ENCODE assay signal across 20 mouse cellular contexts in genomic region chr12:36093081-36093670, GRCm38 (mm10). TPM values are rescaled to one million over a fixed set of nuclear protein-coding genes. Genes with fewer than 3 reads are reported as not detected.
A peak's percentile ranks its signal among the peaks of the same experiment; 100 is the strongest.
DNase-seq lines count a peak whose midpoint lies in the region; ATAC-seq and TF ChIP-seq lines count a peak whose summit lies in the region.
"Had no signal": no experiment of that assay in that cellular context is flagged by ENCODE, and none has a peak within 500 bp of the region (broad histone marks: within the 10 kb centered on the region; RNA-seq: fewer than 3 reads in every experiment).

No protein-coding gene starts in this region.

- no peaks in the 10 kb centered on the region for H3K4me1 ChIP-seq in hindbrain, embryonic 16.5 days (ENCODE audit: control insufficient read depth, insufficient read depth, low read depth, low read length)
- H3K4me1 ChIP-seq in hindbrain, embryonic 13.5 days (replicated peaks): no peaks in the 10 kb centered on the region
- H3K4me1 ChIP-seq in midbrain, embryonic 15.5 days: no peaks in the 10 kb centered on the region
- no peaks in the 10 kb centered on the region for H3K4me1 ChIP-seq in midbrain, embryonic 10.5 days
- no peaks in the 10 kb centered on the region for H3K4me1 ChIP-seq in intestine, postnatal 0 days (replicated peaks; ENCODE audit: control insufficient read depth, insufficient read depth, low read length)
- H3K4me1 ChIP-seq: embryonic facial prominence, embryonic 12.5 days had no signal

- ATAC-seq in hindbrain, embryonic 16.5 days: 0 out of 2 replicates have a peak, but pooled peaks have one; percentile 7
- no peak for ATAC-seq in hindbrain, embryonic 13.5 days (ENCODE audit: low FRiP score)
- 0 out of 2 replicates have a peak, but pooled peaks have one; percentile 15 for ATAC-seq in midbrain, embryonic 15.5 days (replicated peaks)
- ATAC-seq in intestine, postnatal 0 days: no peak
- ATAC-seq: CD4-positive, CD25-positive, alpha-beta regulatory T cell, adult 4 months had no signal

- no peaks in the 10 kb centered on the region for H3K9me3 ChIP-seq in hindbrain, embryonic 16.5 days (ENCODE audit: control insufficient read depth, low read length)
- no peaks in the 10 kb centered on the region for H3K9me3 ChIP-seq in hindbrain, embryonic 13.5 days
- no peaks in the 10 kb centered on the region for H3K9me3 ChIP-seq in midbrain, embryonic 15.5 days
- no peaks in the 10 kb centered on the region for H3K9me3 ChIP-seq in midbrain, embryonic 10.5 days (replicated peaks)
- no peaks in the 10 kb centered on the region for H3K9me3 ChIP-seq in intestine, postnatal 0 days (ENCODE audit: control insufficient read depth)
- H3K9me3 ChIP-seq: embryonic facial prominence, embryonic 12.5 days; G1E; heart, embryonic 12.5 days had no signal

- DNase-seq in midbrain, embryonic 10.5 days (ENCODE audit: low spot score): no peak
- peak; percentile 80 for DNase-seq in brain, adult 2 months (ENCODE audit: low read depth, low spot score)
- DNase-seq in retina, postnatal 7 days (ENCODE audit: low read depth, low spot score): peak; percentile 53
- no peak for DNase-seq in cerebellum, postnatal 10 days
- DNase-seq: adrenal gland, adult 2 months; cerebellum, adult 11-12 months; heart, postnatal 36 days; kidney, adult 8-10 months; kidney, postnatal 4 days; lung, adult 18-20 months; lung, postnatal 36 days; thymus, postnatal 4 days had no signal

- H3K9ac ChIP-seq in hindbrain, embryonic 16.5 days (ENCODE audit: low read depth, low read length): no peak overlapping the region
- no peak overlapping the region for H3K9ac ChIP-seq in hindbrain, embryonic 13.5 days
- H3K9ac ChIP-seq in midbrain, embryonic 15.5 days: no peak overlapping the region
- no peak overlapping the region for H3K9ac ChIP-seq in intestine, postnatal 0 days (ENCODE audit: low read depth, low read length)
- H3K9ac ChIP-seq: embryonic facial prominence, embryonic 12.5 days; heart, embryonic 12.5 days had no signal

- WGBS in hindbrain, embryonic 16.5 days: 68% methylated on average over 8 of the region's 8 CpGs
- WGBS in hindbrain, embryonic 13.5 days: 70% methylated on average over 8 of the region's 8 CpGs
- WGBS in midbrain, embryonic 15.5 days: 64% methylated on average over 8 of the region's 8 CpGs
- WGBS in midbrain, embryonic 10.5 days: 80% methylated on average over 8 of the region's 8 CpGs
- 82% methylated on average over 8 of the region's 8 CpGs for WGBS in intestine, postnatal 0 days

- no peak overlapping the region for H3K27ac ChIP-seq in hindbrain, embryonic 16.5 days (ENCODE audit: low read depth, low read length)
- no peak overlapping the region for H3K27ac ChIP-seq in hindbrain, embryonic 13.5 days
- no peak overlapping the region for H3K27ac ChIP-seq in midbrain, embryonic 15.5 days
- H3K27ac ChIP-seq in midbrain, embryonic 10.5 days (replicated peaks): no peak overlapping the region
- no peak overlapping the region for H3K27ac ChIP-seq in intestine, postnatal 0 days (ENCODE audit: low read depth, low read length)
- H3K27ac ChIP-seq: embryonic facial prominence, embryonic 12.5 days had no signal

- no peak overlapping the region for H3K4me3 ChIP-seq in hindbrain, embryonic 16.5 days (ENCODE audit: low read length)
- no peak overlapping the region for H3K4me3 ChIP-seq in hindbrain, embryonic 13.5 days
- H3K4me3 ChIP-seq in midbrain, embryonic 15.5 days: no peak overlapping the region
- no peak overlapping the region for H3K4me3 ChIP-seq in midbrain, embryonic 10.5 days
- H3K4me3 ChIP-seq in intestine, postnatal 0 days (ENCODE audit: low read depth, low read length): no peak overlapping the region
- H3K4me3 ChIP-seq: embryonic facial prominence, embryonic 12.5 days; heart, embryonic 12.5 days had no signal

- H3K27me3 ChIP-seq in hindbrain, embryonic 16.5 days (replicated peaks; ENCODE audit: control insufficient read depth, insufficient read depth, low read length): no peaks in the 10 kb centered on the region
- no peaks in the 10 kb centered on the region for H3K27me3 ChIP-seq in hindbrain, embryonic 13.5 days
- H3K27me3 ChIP-seq in midbrain, embryonic 15.5 days (replicated peaks): no peaks in the 10 kb centered on the region
- no peaks in the 10 kb centered on the region for H3K27me3 ChIP-seq in midbrain, embryonic 10.5 days (ENCODE audit: low read depth, poor library complexity, severe bottlenecking)
- H3K27me3 ChIP-seq in intestine, postnatal 0 days (replicated peaks; ENCODE audit: control insufficient read depth, insufficient read depth, low read length): no peaks in the 10 kb centered on the region
- H3K27me3 ChIP-seq: embryonic facial prominence, embryonic 12.5 days; heart, embryonic 12.5 days had no signal

- H3K4me2 ChIP-seq in hindbrain, embryonic 16.5 days (ENCODE audit: low read length): no peak overlapping the region
- H3K4me2 ChIP-seq in hindbrain, embryonic 13.5 days: no peak overlapping the region
- H3K4me2 ChIP-seq in midbrain, embryonic 15.5 days: no peak overlapping the region
- no peak overlapping the region for H3K4me2 ChIP-seq in intestine, postnatal 0 days (replicated peaks; ENCODE audit: low read depth)
- H3K4me2 ChIP-seq: embryonic facial prominence, embryonic 12.5 days; heart, embryonic 12.5 days had no signal

- TF ChIP-seq CTCF in intestine, postnatal 0 days (IDR thresholded peaks at IDR 0.05; ENCODE audit: low read depth): no peak

- peaks cover 25% of the 10 kb centered on the region for H3K36me3 ChIP-seq in hindbrain, embryonic 16.5 days (ENCODE audit: control insufficient read depth, insufficient read depth, low read length)
- H3K36me3 ChIP-seq in hindbrain, embryonic 13.5 days: peaks cover 61% of the 10 kb centered on the region
- H3K36me3 ChIP-seq in midbrain, embryonic 15.5 days (replicated peaks): peaks cover 13% of the 10 kb centered on the region
- H3K36me3 ChIP-seq in midbrain, embryonic 10.5 days: peaks cover 75% of the 10 kb centered on the region
- peaks cover 29% of the 10 kb centered on the region for H3K36me3 ChIP-seq in intestine, postnatal 0 days (ENCODE audit: control insufficient read depth, insufficient read depth)

RNA-seq across cellular contexts. Expression of gene Tspan13, which starts 50.9 kb away (rescaled TPM):
- polyA plus RNA-seq in hindbrain, embryonic 16.5 days (2015; fragmentation: Nextera tagmentation; extraction: Ambion mirVana): 378 and 391 TPM in 2 replicates
- 408 and 421 TPM in 2 replicates for polyA plus RNA-seq in hindbrain, embryonic 13.5 days (2015; fragmentation: Nextera tagmentation; extraction: Ambion mirVana)
- 391 and 416 TPM in 2 replicates for polyA plus RNA-seq in midbrain, embryonic 15.5 days (2015; fragmentation: Nextera tagmentation; extraction: Ambion mirVana)
- polyA plus RNA-seq in midbrain, embryonic 10.5 days (2016; fragmentation: Nextera tagmentation; extraction: Ambion mirVana): 198 and 207 TPM in 2 replicates
- polyA plus RNA-seq in intestine, postnatal 0 days (2015; fragmentation: Nextera tagmentation; extraction: Ambion mirVana): 499 and 565 TPM in 2 replicates

Comparison
In these comparisons a context has a peak if more than half of its experiments do, and no peak if none do; other contexts are left out.
1. ATAC-seq: peak in hindbrain, embryonic 16.5 days (single experiment) and midbrain, embryonic 15.5 days (single experiment); none in hindbrain, embryonic 13.5 days (single experiment) and intestine, postnatal 0 days (single experiment).
2. DNase-seq: peak in brain, adult 2 months (single experiment) and retina, postnatal 7 days (single experiment); none in midbrain, embryonic 10.5 days (single experiment) and cerebellum, postnatal 10 days (0 of 2).